Mouse (Mus musculus) bone marrow macrophage, adult 2 months (primary cell): Measurements from ENCODE around the gene Cdkn2d.

Experiments used
- CTCF ChIP-seq: IDR thresholded peaks from 2 replicates; pipeline ENCODE4 v1.5.1; 2012; ENCODE audit warnings: low read depth, mild to moderate bottlenecking, low read length, moderate library complexity
- POLR2A ChIP-seq: IDR thresholded peaks from 2 replicates; pipeline ENCODE4 v1.6.1; 2012; ENCODE audit warnings: mild to moderate bottlenecking, low read depth, low read length, borderline replicate concordance

DNA sequence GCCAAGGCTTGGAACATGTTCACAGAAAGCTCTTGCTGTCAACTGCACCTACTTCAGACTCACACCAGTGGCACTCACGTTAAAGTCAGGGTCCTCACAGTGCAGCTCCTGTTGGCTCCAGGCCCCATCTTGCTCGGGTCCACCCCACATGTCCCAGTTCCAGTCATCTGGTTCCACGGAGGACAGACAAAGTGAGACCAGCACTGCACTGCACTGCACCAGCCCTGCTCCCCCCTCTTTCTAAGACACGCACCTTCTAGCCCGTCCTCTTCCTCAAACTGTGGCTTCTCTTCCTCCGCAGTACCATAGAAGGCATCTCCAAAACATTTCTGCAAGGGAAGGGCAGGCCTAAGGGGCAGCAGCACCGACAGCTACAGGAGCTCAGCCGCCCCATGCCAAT is 14.9 kb downstream of the Cdkn2d start:
- no peak for TF ChIP-seq CTCF
- TF ChIP-seq POLR2A = no peak
